ENCODE assay signal across 10 mouse cellular contexts in genomic region chr10:34317217-34317606, GRCm38 (mm10). TPM values are rescaled to one million over a fixed set of nuclear protein-coding genes. Genes with fewer than 3 reads are reported as not detected.
DNase-seq lines count a peak whose midpoint lies in the region; ATAC-seq and TF ChIP-seq lines count a peak whose summit lies in the region.
"Had no signal": no experiment of that assay in that cellular context is flagged by ENCODE, and none has a peak within 500 bp of the region (broad histone marks: within the 10 kb centered on the region; RNA-seq: fewer than 3 reads in every experiment).

No protein-coding gene starts in this region.

- no peak overlapping the region for H3K4me3 ChIP-seq in heart, embryonic 10.5 days
- H3K4me3 ChIP-seq in forebrain, embryonic 12.5 days (replicated peaks): no peak overlapping the region
- H3K4me3 ChIP-seq in hindbrain, postnatal 0 days (ENCODE audit: low read length): no peak overlapping the region
- peak overlapping the region; percentile 33; the same call in 1 of the 2 replicates for H3K4me3 ChIP-seq in midbrain, embryonic 16.5 days (ENCODE audit: low read depth, low read length)

- peak overlapping the region; percentile 31; the same call in 1 of the 2 replicates for H3K4me2 ChIP-seq in forebrain, embryonic 12.5 days
- H3K4me2 ChIP-seq in hindbrain, postnatal 0 days (ENCODE audit: low read depth, low read length): peak overlapping the region; percentile 48
- H3K4me2 ChIP-seq in midbrain, embryonic 16.5 days (ENCODE audit: low read length): peak overlapping the region; percentile 57

- no peak for TF ChIP-seq CTCF in hindbrain, postnatal 0 days (IDR thresholded peaks at IDR 0.05; ENCODE audit: low read depth)

- 43% methylated on average over 2 of the region's 2 CpGs for WGBS in heart, embryonic 10.5 days
- WGBS in forebrain, embryonic 12.5 days: 9% methylated on average over 2 of the region's 2 CpGs
- 13% methylated on average over 2 of the region's 2 CpGs for WGBS in hindbrain, postnatal 0 days
- WGBS in midbrain, embryonic 16.5 days: 5% methylated on average over 2 of the region's 2 CpGs

- H3K9me3 ChIP-seq in heart, embryonic 10.5 days: no peaks in the 10 kb centered on the region
- no peaks in the 10 kb centered on the region for H3K9me3 ChIP-seq in forebrain, embryonic 12.5 days
- H3K9me3 ChIP-seq in hindbrain, postnatal 0 days (ENCODE audit: low read length): no peaks in the 10 kb centered on the region
- no peaks in the 10 kb centered on the region for H3K9me3 ChIP-seq in midbrain, embryonic 16.5 days (replicated peaks; ENCODE audit: control insufficient read depth, low read length, poor library complexity, severe bottlenecking)

- no peak for DNase-seq in heart, embryonic 10.5 days (ENCODE audit: low spot score)
- DNase-seq in heart, postnatal 4 days: no peak
- no peak for DNase-seq in hindbrain, postnatal 0 days (ENCODE audit: low spot score)
- DNase-seq in MN1 (ENCODE audit: low spot score): no peak
- DNase-seq in right cerebral cortex, adult 2 months (ENCODE audit: low spot score in 2 of 2): no peak
- DNase-seq in B cell, adult 2 months: no peak
- DNase-seq: heart, adult 18-20 months had no signal

- no peaks in the 10 kb centered on the region for H3K27me3 ChIP-seq in heart, embryonic 10.5 days (ENCODE audit: insufficient read depth, poor library complexity, severe bottlenecking)
- H3K27me3 ChIP-seq in forebrain, embryonic 12.5 days: no peaks in the 10 kb centered on the region
- H3K27me3 ChIP-seq in hindbrain, postnatal 0 days (ENCODE audit: insufficient read depth, low read length): no peaks in the 10 kb centered on the region
- no peaks in the 10 kb centered on the region for H3K27me3 ChIP-seq in midbrain, embryonic 16.5 days (ENCODE audit: control insufficient read depth, insufficient read depth, low read depth, low read length)

- H3K36me3 ChIP-seq in heart, embryonic 10.5 days: no peaks in the 10 kb centered on the region
- H3K36me3 ChIP-seq in forebrain, embryonic 12.5 days (replicated peaks): no peaks in the 10 kb centered on the region
- no peaks in the 10 kb centered on the region for H3K36me3 ChIP-seq in hindbrain, postnatal 0 days (ENCODE audit: insufficient read depth, low read length)
- no peaks in the 10 kb centered on the region for H3K36me3 ChIP-seq in midbrain, embryonic 16.5 days (ENCODE audit: control insufficient read depth, insufficient read depth, low read length)

- peaks cover 10% of the 10 kb centered on the region for H3K4me1 ChIP-seq in heart, embryonic 10.5 days
- H3K4me1 ChIP-seq in forebrain, embryonic 12.5 days: peaks cover 22% of the 10 kb centered on the region; the same call in 1 of the 2 replicates
- H3K4me1 ChIP-seq in hindbrain, postnatal 0 days (ENCODE audit: insufficient read depth, low read length): peaks cover 7% of the 10 kb centered on the region; the same call in 1 of the 2 replicates
- peaks cover 19% of the 10 kb centered on the region for H3K4me1 ChIP-seq in midbrain, embryonic 16.5 days (ENCODE audit: control insufficient read depth, insufficient read depth, low read length)

- peak; percentile 56 for ATAC-seq in forebrain, embryonic 12.5 days (ENCODE audit: low FRiP score)
- peak; percentile 64; the same call in 1 of the 2 replicates for ATAC-seq in hindbrain, postnatal 0 days
- ATAC-seq in midbrain, embryonic 16.5 days: peak; percentile 77

- 0 out of 2 replicates have a peak overlapping the region, but pooled peaks have one; percentile 64 for H3K27ac ChIP-seq in heart, embryonic 10.5 days
- peak overlapping the region; percentile 85 for H3K27ac ChIP-seq in forebrain, embryonic 12.5 days
- H3K27ac ChIP-seq in hindbrain, postnatal 0 days: peak overlapping the region; percentile 84
- peak overlapping the region; percentile 88 for H3K27ac ChIP-seq in midbrain, embryonic 16.5 days (ENCODE audit: low read length)
- H3K27ac ChIP-seq: liver, embryonic 14.5 days had no signal

- H3K9ac ChIP-seq in forebrain, embryonic 12.5 days: no peak overlapping the region
- no peak overlapping the region; the same call in 1 of the 2 replicates for H3K9ac ChIP-seq in hindbrain, postnatal 0 days (replicated peaks; ENCODE audit: low read length)
- peak overlapping the region; percentile 44; the same call in 1 of the 2 replicates for H3K9ac ChIP-seq in midbrain, embryonic 16.5 days (ENCODE audit: low read depth, low read length)
- H3K9ac ChIP-seq: liver, embryonic 14.5 days had no signal

RNA-seq across cellular contexts. Expression of gene Tspyl4, which starts 20.0 kb away (rescaled TPM):
- 20.7 and 21.7 TPM in 2 replicates for polyA plus RNA-seq in heart, embryonic 10.5 days (2016; fragmentation: Nextera tagmentation; extraction: Ambion mirVana)
- total RNA-seq in heart, postnatal 4 days (2021): 10 to 100 TPM; 17.7 to 18.9 TPM
- 99.3 and 103 TPM in 2 replicates for polyA plus RNA-seq in forebrain, embryonic 12.5 days (2016; fragmentation: Nextera tagmentation; extraction: Ambion mirVana)
- 482 and 493 TPM in 2 replicates for total RNA-seq in hindbrain, postnatal 0 days (2014; rRNA removed)
- polyA plus RNA-seq in hindbrain, postnatal 0 days (2015; fragmentation: Nextera tagmentation; extraction: Ambion mirVana): 400 and 429 TPM in 2 replicates
- polyA plus RNA-seq in midbrain, embryonic 16.5 days (2015; fragmentation: Nextera tagmentation; extraction: Ambion mirVana): 406 and 423 TPM in 2 replicates

RNA-seq across cellular contexts. Expression of gene Tspyl1, which starts 35.2 kb away (rescaled TPM):
- polyA plus RNA-seq in heart, embryonic 10.5 days (2016; fragmentation: Nextera tagmentation; extraction: Ambion mirVana): 57.5 and 69.9 TPM in 2 replicates
- total RNA-seq in heart, postnatal 4 days (2021): 10 to 100 TPM; 48.3 to 50.0 TPM
- polyA plus RNA-seq in forebrain, embryonic 12.5 days (2016; fragmentation: Nextera tagmentation; extraction: Ambion mirVana): 98.6 and 99.9 TPM in 2 replicates
- total RNA-seq in hindbrain, postnatal 0 days (2014; rRNA removed): 75.1 and 81.5 TPM in 2 replicates
- 129 and 132 TPM in 2 replicates for polyA plus RNA-seq in hindbrain, postnatal 0 days (2015; fragmentation: Nextera tagmentation; extraction: Ambion mirVana)
- polyA plus RNA-seq in midbrain, embryonic 16.5 days (2015; fragmentation: Nextera tagmentation; extraction: Ambion mirVana): 128 and 149 TPM in 2 replicates
